16 mouse cellular contexts compared by ENCODE assay signal in genomic region chr1:188107946-188108345, GRCm38 (mm10).
A peak's percentile ranks its signal among the peaks of the same experiment; 100 is the strongest.
DNase-seq lines count a peak whose midpoint lies in the region; ATAC-seq and TF ChIP-seq lines count a peak whose summit lies in the region.
"Had no signal": no experiment of that assay in that cellular context is flagged by ENCODE, and none has a peak within 500 bp of the region (broad histone marks: within the 10 kb centered on the region; RNA-seq: fewer than 3 reads in every experiment).

No protein-coding gene starts in this region.

- H3K27me3 ChIP-seq in kidney, postnatal 0 days (ENCODE audit: insufficient read depth, low read length): no peaks in the 10 kb centered on the region
- H3K27me3 ChIP-seq in heart, embryonic 13.5 days (replicated peaks): no peaks in the 10 kb centered on the region
- H3K27me3 ChIP-seq in liver, embryonic 14.5 days (ENCODE audit: control insufficient read depth, insufficient read depth, low read length): no peaks in the 10 kb centered on the region
- H3K27me3 ChIP-seq in kidney, embryonic 15.5 days: no peaks in the 10 kb centered on the region
- H3K27me3 ChIP-seq: CH12.LX; neural tube, embryonic 12.5 days had no signal

- H3K27ac ChIP-seq in kidney, postnatal 0 days: no peak overlapping the region
- peak overlapping the region; percentile 67 for H3K27ac ChIP-seq in heart, embryonic 13.5 days (replicated peaks)
- H3K27ac ChIP-seq in liver, embryonic 14.5 days: no peak overlapping the region
- H3K27ac ChIP-seq in kidney, embryonic 15.5 days: no peak overlapping the region
- H3K27ac ChIP-seq: heart, adult 2 months; layer of hippocampus, adult 2 months; macrophage; neural tube, embryonic 12.5 days had no signal

- no peak for TF ChIP-seq CTCF in kidney, postnatal 0 days (IDR thresholded peaks at IDR 0.05; ENCODE audit: low read depth)
- TF ChIP-seq CTCF in liver, embryonic 14.5 days (IDR thresholded peaks at IDR 0.05; ENCODE audit: low read depth): no peak

- no peak overlapping the region for H3K9ac ChIP-seq in kidney, postnatal 0 days (ENCODE audit: low read depth, low read length)
- peak overlapping the region; percentile 40; the same call in 1 of the 2 replicates for H3K9ac ChIP-seq in heart, embryonic 13.5 days
- H3K9ac ChIP-seq in liver, embryonic 14.5 days (replicated peaks): no peak overlapping the region
- H3K9ac ChIP-seq in kidney, embryonic 15.5 days: no peak overlapping the region
- H3K9ac ChIP-seq: neural tube, embryonic 12.5 days had no signal

- H3K9me3 ChIP-seq in kidney, postnatal 0 days (replicated peaks; ENCODE audit: low read length): no peaks in the 10 kb centered on the region
- H3K9me3 ChIP-seq in heart, embryonic 13.5 days: no peaks in the 10 kb centered on the region
- no peaks in the 10 kb centered on the region for H3K9me3 ChIP-seq in liver, embryonic 14.5 days (ENCODE audit: control insufficient read depth, low read length)
- H3K9me3 ChIP-seq in kidney, embryonic 15.5 days (replicated peaks): no peaks in the 10 kb centered on the region
- H3K9me3 ChIP-seq: neural tube, embryonic 12.5 days had no signal

- no peaks in the 10 kb centered on the region for H3K4me1 ChIP-seq in kidney, postnatal 0 days (replicated peaks; ENCODE audit: insufficient read depth, low read length)
- H3K4me1 ChIP-seq in heart, embryonic 13.5 days: peaks cover 69% of the 10 kb centered on the region
- 0 out of 4 replicates have a peak, but pooled peaks cover 0 to 4% of the 10 kb centered on the region in 2 experiments for H3K4me1 ChIP-seq in liver, embryonic 14.5 days (replicated peaks; ENCODE audit: control insufficient read depth in 2 of 2, insufficient read depth in 2 of 2, low read length in 1 of 2)
- H3K4me1 ChIP-seq in kidney, embryonic 15.5 days: peaks cover 16% of the 10 kb centered on the region; the same call in 1 of the 2 replicates
- H3K4me1 ChIP-seq: neural tube, embryonic 12.5 days had no signal

- TF ChIP-seq EP300 in liver, embryonic 14.5 days (IDR thresholded peaks at IDR 0.05; ENCODE audit: low read depth): no peak

- H3K4me2 ChIP-seq in kidney, postnatal 0 days (ENCODE audit: low read length): no peak overlapping the region
- H3K4me2 ChIP-seq in heart, embryonic 13.5 days: peak overlapping the region; percentile 13
- H3K4me2 ChIP-seq in liver, embryonic 14.5 days (ENCODE audit: low read depth): no peak overlapping the region
- no peak overlapping the region for H3K4me2 ChIP-seq in kidney, embryonic 15.5 days
- H3K4me2 ChIP-seq: neural tube, embryonic 12.5 days had no signal

- 9% methylated on average over 6 of the region's 6 CpGs for WGBS in kidney, postnatal 0 days
- WGBS in heart, embryonic 13.5 days: 7% methylated on average over 6 of the region's 6 CpGs
- WGBS in liver, embryonic 14.5 days (ENCODE audit: insufficient replicate concordance): 14% methylated on average over 6 of the region's 6 CpGs
- 6% methylated on average over 6 of the region's 6 CpGs for WGBS in kidney, embryonic 15.5 days

- DNase-seq in kidney, postnatal 0 days (ENCODE audit: low spot score): peak; percentile 46
- DNase-seq in kidney, adult 9 months: no peak
- DNase-seq in adipocyte (ENCODE audit: low spot score): peak; percentile 14
- DNase-seq in liver, embryonic 14.5 days (ENCODE audit: low read depth in 3 of 3, low spot score in 3 of 3): no peak
- no peak for DNase-seq in retina, embryonic 14.5 days (ENCODE audit: low spot score)
- DNase-seq in layer of hippocampus, adult 8-10 months (ENCODE audit: low spot score in 2 of 2): no peak
- DNase-seq: thymus, adult 2 months had no signal

- ATAC-seq in kidney, postnatal 0 days (replicated peaks; ENCODE audit: low FRiP score, low read depth): no peak
- no peak for ATAC-seq in heart, embryonic 13.5 days (ENCODE audit: extremely low read depth, insufficient number of reproducible peaks, low FRiP score, low TSS enrichment)
- ATAC-seq in liver, embryonic 14.5 days (ENCODE audit: insufficient read depth): peak; percentile 31; the same call in 1 of the 2 replicates
- no peak for ATAC-seq in kidney, embryonic 15.5 days (replicated peaks; ENCODE audit: low FRiP score)
- ATAC-seq: forebrain, embryonic 14.5 days; intestine, postnatal 0 days had no signal

- H3K36me3 ChIP-seq in kidney, postnatal 0 days (ENCODE audit: insufficient read depth, low read length): no peaks in the 10 kb centered on the region
- no peaks in the 10 kb centered on the region for H3K36me3 ChIP-seq in heart, embryonic 13.5 days
- no peaks in the 10 kb centered on the region for H3K36me3 ChIP-seq in liver, embryonic 14.5 days (replicated peaks; ENCODE audit: control insufficient read depth, insufficient read depth, low read depth)
- H3K36me3 ChIP-seq in kidney, embryonic 15.5 days: no peaks in the 10 kb centered on the region
- H3K36me3 ChIP-seq: neural tube, embryonic 12.5 days had no signal

- no peak overlapping the region for H3K4me3 ChIP-seq in kidney, postnatal 0 days (replicated peaks; ENCODE audit: low read depth, low read length)
- H3K4me3 ChIP-seq in heart, embryonic 13.5 days: no peak overlapping the region
- H3K4me3 ChIP-seq in liver, embryonic 14.5 days (ENCODE audit: insufficient read depth in 1 of 2, low read depth in 2 of 2, low read length in 2 of 2): no peak overlapping the region
- no peak overlapping the region for H3K4me3 ChIP-seq in kidney, embryonic 15.5 days (replicated peaks)
- H3K4me3 ChIP-seq: heart, adult 2 months; layer of hippocampus, adult 2 months; neural tube, embryonic 12.5 days had no signal

Comparison
In these comparisons a context has a peak if more than half of its experiments do, and no peak if none do; other contexts are left out.
1. DNase-seq: peak in kidney, postnatal 0 days (single experiment) and adipocyte (single experiment); none in kidney, adult 9 months (single experiment), liver, embryonic 14.5 days (0 of 3), retina, embryonic 14.5 days (single experiment) and layer of hippocampus, adult 8-10 months (0 of 2).